Mouse (Mus musculus) mouse embryonic stem cell (cell line): ENCODE data around the gene Atg14.

Source experiments
- in situ Hi-C, 2 experiments: fragments of 300-500 bp; cut with MboI; formaldehyde crosslinking; loops; 1 replicate in 1 of 2; 3 replicates in 1 of 2; pipeline ENCODE4 v1.14.3; 2019 to 2020; ENCODE audit warnings: low sequenced_read_pairs in 2 of 2, low pct_unique_long_range_greater_than_20kb in 1 of 2, mixed read lengths in 1 of 2; ENCODE audit not compliant: unreplicated experiment in 1 of 2

Gene Atg14

DNA sequence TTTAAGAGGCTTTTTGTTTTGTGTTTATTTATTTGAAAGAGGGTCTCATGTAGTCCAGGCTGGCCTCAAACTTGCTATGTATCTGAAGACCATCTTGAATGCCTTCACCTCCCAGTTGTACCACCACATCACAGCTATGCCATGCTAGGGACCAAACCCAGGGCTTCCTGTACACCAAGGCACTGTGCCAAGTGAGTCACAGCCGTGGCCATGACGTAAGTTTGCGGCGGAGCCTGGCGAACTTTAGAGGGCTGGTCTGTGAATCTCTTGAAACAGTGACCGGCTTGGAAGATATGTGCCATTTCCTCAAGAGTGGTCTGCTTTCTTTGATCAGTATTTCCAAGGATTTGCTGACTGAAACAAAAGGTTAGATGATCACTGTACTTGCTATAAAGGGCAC lies 51.8 kb downstream of the Atg14 start:
- in situ Hi-C loops = no loop called here

- in situ Hi-C loops = no loop called here
Measured at GRCm38 (mm10) chr14:47516755-47517154, 53.7 kb downstream of the Atg14 start.

GRCm38 (mm10) chr14:47515636-47516035 lies 54.8 kb downstream of the Atg14 start:
- in situ Hi-C loops = no loop called here

DNA sequence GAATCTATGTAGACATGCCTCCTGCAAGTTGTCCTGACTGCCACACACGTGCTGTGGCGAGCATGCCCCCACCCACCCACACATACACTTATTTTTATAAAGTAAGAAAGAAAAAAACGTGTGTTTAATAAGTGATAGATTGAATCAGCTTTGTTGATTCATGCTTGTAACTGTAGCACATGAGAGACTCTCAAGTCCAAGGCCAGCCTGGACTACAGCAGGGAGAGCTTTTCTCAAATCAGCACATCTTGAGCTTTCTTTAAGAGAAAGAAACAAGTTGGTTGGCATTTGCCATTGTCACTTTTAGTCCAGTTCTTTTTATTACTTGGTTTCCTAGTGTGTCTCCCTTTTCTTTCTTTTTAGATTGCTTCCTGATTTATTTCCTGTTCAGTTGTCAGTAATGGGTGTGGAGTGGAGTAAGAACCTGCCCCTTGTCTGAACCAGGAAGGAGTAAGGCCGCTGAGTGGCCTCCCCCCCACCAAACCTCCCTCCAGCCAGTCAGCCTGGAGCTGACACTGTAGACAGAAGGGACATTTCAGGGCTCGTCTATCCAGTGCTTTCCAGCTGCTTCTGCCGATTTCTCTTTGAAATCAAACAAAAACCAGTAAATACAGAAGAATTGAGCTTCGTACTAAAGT lies 55.5 kb downstream of the Atg14 start:
- in situ Hi-C loops = no loop called here

GRCm38 (mm10) chr14:47513606-47514005 lies 56.8 kb downstream of the Atg14 start:
- in situ Hi-C loops = no loop called here

DNA sequence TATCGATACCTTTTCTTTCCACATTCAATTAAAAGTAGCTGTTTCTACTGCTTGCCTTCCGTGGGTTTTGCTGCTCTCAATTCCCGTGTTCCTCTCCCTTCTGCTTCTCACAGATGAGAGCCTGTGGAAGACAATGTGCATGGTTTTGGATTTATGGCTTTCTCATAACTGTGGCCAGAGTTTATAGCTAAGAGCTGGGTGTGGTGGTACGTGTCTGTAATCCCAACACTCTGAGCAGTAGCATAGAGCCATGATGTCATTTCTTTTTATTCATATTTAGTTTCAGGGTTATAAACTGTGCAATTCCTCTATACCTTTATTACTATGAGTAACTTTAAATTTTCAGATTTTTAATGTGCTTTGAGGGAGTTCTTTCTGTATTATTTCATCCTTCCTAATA lies 60.2 kb downstream of the Atg14 start:
- in situ Hi-C loops = no loop called here

DNA sequence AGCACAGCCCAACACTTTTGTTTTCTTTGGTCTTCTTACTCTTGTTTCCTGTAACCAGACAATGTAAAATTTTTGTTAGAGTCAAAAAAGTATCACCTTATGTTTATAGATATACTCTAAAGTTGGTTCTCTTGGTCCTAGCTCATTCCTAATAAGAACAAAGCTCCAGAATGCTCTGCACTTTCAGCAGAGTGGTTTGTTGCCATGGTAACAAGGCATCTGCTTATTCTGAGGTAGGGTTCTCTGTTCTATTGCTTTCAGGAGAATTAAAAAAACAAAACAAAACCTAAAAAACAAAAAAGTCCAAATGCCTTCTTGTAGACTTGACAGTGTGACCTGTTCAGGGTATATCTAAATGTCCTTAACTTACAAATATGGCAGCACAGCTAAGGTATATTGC lies 62.4 kb downstream of the Atg14 start:
- in situ Hi-C loops = no loop called here

DNA sequence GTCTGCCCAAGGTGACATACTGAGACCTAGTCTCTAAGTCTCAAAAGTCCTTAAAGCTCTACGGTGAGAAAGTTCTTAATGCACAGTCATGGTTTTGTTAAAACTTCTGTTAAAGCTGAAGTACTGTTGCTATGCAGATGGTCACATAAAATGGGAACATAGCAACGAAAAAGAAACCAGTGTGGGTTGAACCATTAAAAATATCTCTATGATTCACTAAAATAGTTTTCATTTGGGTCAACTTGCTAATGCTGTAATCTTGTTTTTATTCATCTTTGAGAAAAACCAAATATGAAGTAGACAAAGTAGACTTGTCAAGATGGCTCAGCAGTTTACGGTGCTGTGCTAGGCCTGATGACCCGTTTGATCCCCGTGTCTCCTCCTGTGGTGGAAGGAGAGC lies 63.8 kb downstream of the Atg14 start:
- in situ Hi-C loops = no loop called here

DNA sequence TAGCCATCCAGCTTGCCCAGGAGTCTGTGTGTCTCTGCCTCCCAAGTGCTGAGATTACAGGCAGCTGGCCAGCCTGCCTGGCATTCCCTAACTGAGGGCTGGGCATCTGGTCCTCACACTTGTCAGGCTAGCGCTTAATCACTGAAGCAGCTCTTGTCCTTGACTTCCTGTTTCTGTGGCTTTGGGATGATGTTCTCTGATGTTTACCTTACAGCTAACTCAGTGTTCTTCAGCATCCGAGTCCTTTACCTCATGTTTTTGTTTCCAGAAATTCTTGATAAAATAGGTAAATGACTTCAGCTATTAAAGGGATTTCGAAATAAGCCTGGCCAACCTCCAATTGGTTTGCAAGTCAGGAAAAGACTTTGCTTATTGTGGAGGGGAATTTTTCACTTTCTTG lies 66.4 kb downstream of the Atg14 start:
- in situ Hi-C loops = no loop called here

- in situ Hi-C loops = no loop called here
Measured at GRCm38 (mm10) chr14:47498632-47499031, 71.8 kb downstream of the Atg14 start.

DNA sequence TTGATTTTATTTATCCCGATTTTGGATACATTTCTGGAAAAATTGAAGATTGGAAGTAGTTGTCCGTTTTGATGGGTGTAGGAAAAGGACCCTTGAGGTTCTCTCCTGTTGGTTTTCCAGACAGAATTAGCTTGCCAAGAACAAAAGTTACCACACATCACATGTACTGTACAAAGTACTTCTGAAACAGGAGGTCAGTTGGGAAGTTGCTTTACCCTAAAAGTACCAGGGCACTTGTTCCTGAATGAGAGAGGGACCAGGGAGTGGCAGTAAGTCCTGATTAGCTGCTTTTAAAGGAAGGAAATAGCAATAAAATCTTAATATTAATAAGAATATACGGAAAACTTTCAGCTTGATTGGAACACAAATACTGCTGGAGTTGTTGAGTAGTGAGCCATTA lies 73.3 kb downstream of the Atg14 start:
- in situ Hi-C loops = no loop called here

DNA sequence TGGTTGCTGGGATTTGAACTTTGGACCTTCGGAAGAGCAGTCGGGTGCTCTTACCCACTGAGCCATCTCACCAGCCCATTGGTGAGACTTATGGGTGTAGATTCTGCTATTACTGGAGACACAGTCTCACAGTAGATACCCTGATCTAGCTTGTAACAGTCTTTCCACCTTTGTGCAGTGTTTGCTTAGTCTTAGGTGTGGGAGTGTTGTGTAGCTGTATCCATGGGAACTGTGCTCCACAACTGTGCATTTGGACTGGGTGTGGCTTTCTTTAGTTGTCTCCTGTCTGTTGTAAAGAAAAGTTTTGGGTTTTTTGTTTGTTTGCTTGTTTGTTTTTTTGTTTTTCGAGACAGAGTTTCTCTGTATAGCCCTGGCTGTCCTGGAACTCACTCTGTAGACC lies 74.5 kb downstream of the Atg14 start:
- in situ Hi-C loops = no loop called here

GRCm38 (mm10) chr14:47493592-47494361 lies 76.7 kb downstream of the Atg14 start:
- in situ Hi-C loops = no loop called here
